Mouse (Mus musculus): ENCODE results near the gene Pa2g4.

GRCm38 (mm10) chr10:128535624-128536265, 30.0 kb downstream of the Pa2g4 start:
- no peak for TF ChIP-seq CTCF (IDR thresholded peaks at IDR 0.05; ENCODE audit: extremely low read depth, insufficient read depth, low read length)
- no peak for TF ChIP-seq POLR2A (IDR thresholded peaks at IDR 0.05; ENCODE audit: extremely low read depth, insufficient read depth, low read length)
